Mouse (Mus musculus) liver, embryonic 13.5 days (tissue): Measurements from ENCODE around the gene Ddit4l. TPM values are rescaled to one million over a fixed set of nuclear protein-coding genes. Genes with fewer than 3 reads are reported as not detected.

Experiments used
- ATAC-seq: fragments of 200-750 bp; cut with Nextera tagmentation; 2 replicates; pipeline ENCODE4 v1.8.0; 2017; ENCODE audit warnings: low read depth, mild to moderate bottlenecking, moderate number of reproducible peaks, moderate library complexity
- DNase-seq: peaks from one replicate; pipeline ENCODE4 v3.0.0; 2022
- H3K27ac ChIP-seq: fragments of 300-500 bp; sonication (generic); 2 replicates; pipeline ENCODE4 v1.5.1; 2015; ENCODE audit warnings: moderate library complexity, mild to moderate bottlenecking, inconsistent platforms
- H3K27me3 ChIP-seq: fragments of 300-500 bp; sonication (generic); 2 replicates; pipeline ENCODE4 v1.6.1; 2015; ENCODE audit warnings: mild to moderate bottlenecking, inconsistent platforms
- H3K36me3 ChIP-seq: fragments of 300-500 bp; sonication (generic); 2 replicates; pipeline ENCODE4 v1.6.1; 2015; ENCODE audit warnings: mild to moderate bottlenecking, inconsistent platforms
- H3K4me1 ChIP-seq: fragments of 300-500 bp; sonication (generic); replicated peaks from 2 replicates; pipeline ENCODE4 v1.6.1; 2015; ENCODE audit warnings: inconsistent platforms
- H3K4me2 ChIP-seq: fragments of 300-500 bp; sonication (generic); 2 replicates; pipeline ENCODE4 v1.6.1; 2015; ENCODE audit warnings: inconsistent platforms, mild to moderate bottlenecking, moderate library complexity
- H3K4me3 ChIP-seq: fragments of 300-500 bp; sonication (generic); replicated peaks from 2 replicates; pipeline ENCODE4 v1.5.1; 2015; ENCODE audit warnings: mild to moderate bottlenecking, inconsistent platforms
- H3K9ac ChIP-seq: fragments of 300-500 bp; sonication (generic); 2 replicates; pipeline ENCODE4 v1.6.1; 2015; ENCODE audit warnings: mild to moderate bottlenecking, inconsistent platforms
- H3K9me3 ChIP-seq: fragments of 300-500 bp; sonication (generic); replicated peaks from 2 replicates; pipeline ENCODE4 v1.6.1; 2016; ENCODE audit warnings: inconsistent platforms
- WGBS: fragments of 180-500 bp; shearing (Covaris S2); methylation state at CpG from one replicate; pipeline ENCODE4 v1.1.7; 2015; ENCODE audit not compliant: insufficient replicate concordance; 5-methylcytosine and 5-hydroxymethylcytosine counted together
- polyA plus RNA-seq: library from polyadenylated mRNA; unstranded; fragments of >200 nt; fragmentation: Nextera tagmentation; extraction: Ambion mirVana; gene quantifications from 2 replicates; pipeline ENCODE4 v1.2.1, GENCODE M21; 2015

Gene Ddit4l
- polyA plus RNA-seq, 1 experiment from 2014 or later, result 0.58 TPM

DNA sequence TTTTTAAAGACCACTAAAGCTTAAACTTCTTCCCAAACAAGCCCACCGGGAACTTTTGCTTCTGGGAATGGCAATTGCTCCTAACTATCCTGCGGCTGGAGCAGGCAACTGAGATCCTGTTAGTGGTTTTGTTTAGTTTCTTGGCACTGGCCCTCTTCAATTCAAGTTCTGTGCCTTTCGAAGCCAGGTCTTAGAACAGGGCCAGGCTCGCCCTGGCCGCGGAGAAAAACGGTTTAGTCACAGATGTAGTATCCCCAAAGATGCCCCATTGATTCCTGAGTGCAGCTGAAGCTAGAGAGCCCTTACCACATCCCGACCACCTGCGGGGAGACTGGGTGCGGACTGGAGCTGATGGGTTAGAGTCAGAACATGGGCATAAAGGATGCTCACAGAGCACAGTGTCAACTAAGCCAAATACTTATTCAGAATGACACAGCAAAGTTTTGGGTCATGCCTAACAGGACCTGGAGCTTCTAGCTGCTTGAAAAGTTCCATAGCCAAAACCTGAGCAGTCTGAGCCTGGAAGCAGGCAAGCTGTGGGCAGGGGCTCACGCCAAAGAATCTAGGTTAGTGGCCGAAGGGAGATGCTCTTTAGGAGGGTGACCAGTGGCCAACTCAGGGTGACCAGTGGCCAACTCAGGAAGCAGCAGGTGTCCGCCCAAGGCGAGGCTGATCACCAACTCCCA, 1.6 kb downstream of the Ddit4l start:
- peak; percentile 51; the same call in 1 of the 2 replicates for ATAC-seq
- Histone ChIP-seq H3K9ac (0 out of 2 replicates have a peak overlapping the region, but pooled peaks have one; percentile 13), H3K27me3 (peaks cover 18% of the 10 kb centered on the region), H3K4me3 (peak overlapping the region; percentile 55), H3K4me1 (0 out of 2 replicates have a peak, but pooled peaks cover 5% of the 10 kb centered on the region), H3K27ac (no peak overlapping the region), H3K36me3 (no peaks in the 10 kb centered on the region), H3K9me3 (no peaks in the 10 kb centered on the region), H3K4me2 (peak overlapping the region; percentile 73)
- no peak for DNase-seq
- 25% methylated on average over 14 of the region's 14 CpGs for WGBS

DNA sequence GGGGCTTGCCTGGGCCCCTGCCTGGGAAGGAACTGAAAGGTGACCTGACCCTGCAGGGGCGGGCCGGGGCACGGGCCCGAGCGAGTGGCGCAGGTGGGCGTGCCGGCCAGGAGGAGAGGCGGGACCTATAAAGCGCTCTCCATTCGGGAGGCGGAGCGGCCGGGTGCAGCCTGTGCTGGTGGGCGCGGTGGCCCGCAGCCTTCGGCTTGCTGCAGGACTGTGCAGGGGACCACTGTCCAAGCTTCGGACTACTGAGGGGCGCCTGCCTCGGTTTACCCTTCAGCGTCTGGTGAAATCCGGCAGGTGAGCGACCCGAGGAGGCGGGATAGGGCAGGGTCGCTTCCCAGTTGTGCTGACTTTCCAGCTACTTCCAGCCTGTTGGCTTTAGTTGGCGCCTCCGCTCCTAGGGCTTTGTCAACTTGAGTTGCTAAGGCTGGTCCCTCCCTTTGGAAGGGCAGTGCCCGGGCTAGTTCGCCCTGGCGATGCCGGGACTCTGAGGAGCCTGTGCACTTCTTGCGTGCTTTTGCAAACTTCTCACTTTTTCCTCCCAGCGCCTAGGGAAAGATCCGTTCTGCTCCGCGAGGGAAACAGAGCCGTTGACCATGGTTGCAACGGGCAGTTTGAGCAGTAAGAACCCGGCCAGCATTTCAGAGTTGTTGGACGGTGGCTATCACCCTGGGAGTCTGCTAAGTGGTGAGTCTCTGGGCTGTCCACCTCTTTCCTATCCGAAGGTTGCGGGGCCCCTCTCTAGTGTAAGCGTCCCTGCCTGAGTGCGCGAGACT, 2.4 kb downstream of the Ddit4l start:
- WGBS, result 1% methylated on average over 47 of the region's 47 CpGs

DNA sequence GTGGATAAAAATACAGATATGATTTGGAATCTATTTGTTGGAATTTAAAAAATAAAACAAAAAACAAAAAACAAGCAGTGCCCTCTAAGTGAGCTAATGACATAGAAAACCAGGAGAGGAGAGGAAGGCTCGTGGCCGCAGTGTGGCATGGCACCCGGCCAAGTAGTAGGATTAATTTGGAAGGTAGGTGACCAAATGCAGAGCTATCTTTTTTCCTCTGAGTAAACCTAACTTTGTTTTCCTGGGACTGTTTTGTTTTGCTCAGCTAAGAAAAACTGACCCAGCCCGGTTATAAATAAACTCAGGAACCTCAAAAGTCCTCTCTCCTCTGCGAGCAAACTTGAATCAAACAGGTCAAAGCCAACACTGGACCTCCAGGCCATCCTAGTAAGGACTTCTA, 3.6 kb downstream of the Ddit4l start:
- DNase-seq (no peak), ATAC-seq (no peak)
- Histone ChIP-seq H3K9ac (no peak overlapping the region), H3K4me2 (no peak overlapping the region), H3K9me3 (no peaks in the 10 kb centered on the region), H3K4me1 (0 out of 2 replicates have a peak, but pooled peaks cover 5% of the 10 kb centered on the region), H3K36me3 (no peaks in the 10 kb centered on the region), H3K27me3 (peaks cover 18% of the 10 kb centered on the region), H3K27ac (no peak overlapping the region), H3K4me3 (no peak overlapping the region)
- WGBS, result 63% methylated on average over 5 of the region's 5 CpGs

More for the DNA sequence above, 2.4 kb downstream of the Ddit4l start:
- H3K4me1 ChIP-seq, result 0 out of 2 replicates have a peak, but pooled peaks cover 5% of the 10 kb centered on the region
- H3K9ac ChIP-seq, result peak overlapping the region; percentile 13; the same call in 1 of the 2 replicates
- peaks cover 18% of the 10 kb centered on the region for H3K27me3 ChIP-seq
- no peak overlapping the region for H3K27ac ChIP-seq
- ATAC-seq (peak; percentile 82), DNase-seq (no peak)
- no peaks in the 10 kb centered on the region for H3K36me3 ChIP-seq
- H3K4me3 ChIP-seq, result peak overlapping the region; percentile 55
- no peaks in the 10 kb centered on the region for H3K9me3 ChIP-seq
- H3K4me2 ChIP-seq, result peak overlapping the region; percentile 73

- no peak overlapping the region for H3K4me2 ChIP-seq
- H3K27me3 ChIP-seq, result no peaks in the 10 kb centered on the region
- no peak for DNase-seq
- no peak overlapping the region for H3K4me3 ChIP-seq
- H3K36me3 ChIP-seq, result no peaks in the 10 kb centered on the region
- no peaks in the 10 kb centered on the region for H3K4me1 ChIP-seq
- 64% methylated on average over 10 of the region's 10 CpGs for WGBS
- no peak overlapping the region for H3K27ac ChIP-seq
- H3K9me3 ChIP-seq, result no peaks in the 10 kb centered on the region
- ATAC-seq, result no peak
- no peak overlapping the region for H3K9ac ChIP-seq
These were observed 12.3 kb downstream of the Ddit4l start for GRCm38 (mm10) chr3:137633726-137634125.

DNA sequence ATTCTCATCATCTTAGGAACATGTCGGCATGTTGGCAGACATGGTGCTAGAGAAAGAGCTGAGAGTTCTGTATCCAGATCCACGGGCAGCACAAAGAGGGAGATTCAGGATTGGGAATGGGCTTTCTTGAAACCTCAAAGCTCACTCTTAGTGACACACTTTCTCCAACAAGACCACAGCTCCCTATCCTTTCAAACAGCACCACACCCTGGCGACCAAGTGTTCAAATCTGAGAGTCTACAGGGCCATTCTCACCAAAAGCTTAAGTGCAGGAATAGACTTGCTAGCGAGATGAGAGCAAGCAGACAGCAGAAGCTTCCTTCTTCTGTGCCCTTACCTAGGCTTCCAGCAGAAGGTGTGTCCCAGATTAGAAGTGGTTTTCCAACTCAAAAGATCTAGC, 15.2 kb downstream of the Ddit4l start:
- ATAC-seq, result no peak
- no peak overlapping the region for H3K27ac ChIP-seq
- no peaks in the 10 kb centered on the region for H3K9me3 ChIP-seq

DNA sequence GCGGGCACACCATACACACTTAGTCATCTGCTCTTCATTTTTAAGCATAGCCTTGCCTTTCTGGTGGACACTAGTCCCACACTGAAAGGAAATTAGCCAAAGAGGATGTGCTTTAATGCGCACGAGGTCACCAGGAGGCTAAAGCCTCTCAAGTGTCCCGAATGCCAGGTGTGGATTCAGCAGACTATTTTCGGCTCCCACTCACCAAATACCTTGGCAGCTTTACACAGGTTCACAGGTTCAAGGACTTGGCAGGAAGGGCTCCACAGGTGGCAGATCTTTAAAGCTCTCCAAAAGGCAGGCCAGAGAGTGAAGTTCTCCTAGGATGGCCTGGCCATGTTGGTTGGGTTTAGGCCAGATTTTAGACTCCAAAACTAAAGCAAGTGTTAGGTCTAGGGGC, 19.8 kb downstream of the Ddit4l start:
- WGBS, result 70% methylated on average over 5 of the region's 5 CpGs
- DNase-seq (no peak), ATAC-seq (no peak)
- no peak overlapping the region for H3K4me2 ChIP-seq
- no peaks in the 10 kb centered on the region for H3K9me3 ChIP-seq
- H3K4me3 ChIP-seq, result no peak overlapping the region
- H3K36me3 ChIP-seq, result no peaks in the 10 kb centered on the region
- no peak overlapping the region for H3K27ac ChIP-seq
- H3K9ac ChIP-seq, result no peak overlapping the region
- H3K27me3 ChIP-seq, result no peaks in the 10 kb centered on the region
- no peaks in the 10 kb centered on the region for H3K4me1 ChIP-seq

More for the DNA sequence above, 15.2 kb downstream of the Ddit4l start:
- 62% methylated on average over 4 of the region's 4 CpGs for WGBS
- H3K4me1 ChIP-seq, result no peaks in the 10 kb centered on the region
- H3K4me3 ChIP-seq, result no peak overlapping the region
- H3K9ac ChIP-seq, result no peak overlapping the region
- DNase-seq, result no peak
- H3K4me2 ChIP-seq, result no peak overlapping the region
- no peaks in the 10 kb centered on the region for H3K27me3 ChIP-seq
- no peaks in the 10 kb centered on the region for H3K36me3 ChIP-seq

DNA sequence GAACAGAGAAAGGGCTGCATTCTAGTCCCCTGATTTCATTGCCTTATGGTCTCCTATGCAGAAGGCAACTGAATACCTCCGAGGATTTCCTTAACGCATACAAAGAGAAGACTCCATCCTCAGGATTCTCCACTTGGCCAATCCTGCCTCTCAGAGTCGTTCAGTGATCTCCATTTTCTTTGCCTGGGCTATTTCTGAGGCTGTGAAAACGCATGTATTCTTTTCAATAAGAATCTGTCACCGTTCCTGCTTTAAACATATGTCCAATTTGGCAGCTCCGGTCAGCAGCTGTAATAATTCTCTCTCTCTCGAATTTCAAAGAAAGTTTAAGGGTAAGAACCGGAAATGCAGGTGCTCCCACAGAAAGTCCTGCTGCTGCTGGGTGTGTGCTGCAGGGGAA, 20.7 kb downstream of the Ddit4l start:
- H3K4me1 ChIP-seq, result no peaks in the 10 kb centered on the region
- ATAC-seq (no peak), DNase-seq (no peak)
- no peak overlapping the region for H3K4me2 ChIP-seq
- 57% methylated on average over 8 of the region's 8 CpGs for WGBS
- H3K36me3 ChIP-seq, result no peaks in the 10 kb centered on the region
- no peak overlapping the region for H3K27ac ChIP-seq
- no peaks in the 10 kb centered on the region for H3K27me3 ChIP-seq
- H3K4me3 ChIP-seq, result no peak overlapping the region
- no peak overlapping the region for H3K9ac ChIP-seq
- no peaks in the 10 kb centered on the region for H3K9me3 ChIP-seq

DNA sequence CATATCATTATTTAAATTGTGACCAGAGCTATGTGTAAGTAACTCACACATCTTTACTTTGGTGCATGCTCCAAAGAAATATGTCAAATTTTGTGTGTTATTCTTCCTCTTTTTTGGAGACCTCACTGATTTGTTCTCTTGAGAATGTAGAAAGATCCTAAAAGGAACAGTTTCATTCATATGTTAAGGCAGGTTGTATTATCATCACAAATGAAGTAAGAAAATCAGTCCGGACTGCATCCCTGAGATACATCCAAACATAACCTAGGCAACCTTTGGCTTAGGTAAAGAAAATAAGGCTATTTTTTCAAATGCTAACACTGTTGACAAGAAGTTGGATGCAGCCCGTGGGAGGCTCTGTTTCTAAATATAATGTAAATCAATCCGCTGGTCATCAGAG, 21.2 kb downstream of the Ddit4l start:
- no peaks in the 10 kb centered on the region for H3K4me1 ChIP-seq
- H3K27ac ChIP-seq, result no peak overlapping the region
- WGBS, result 62% methylated on average over 3 of the region's 3 CpGs
- no peak overlapping the region for H3K9ac ChIP-seq
- no peak for ATAC-seq
- H3K4me2 ChIP-seq, result no peak overlapping the region
- no peaks in the 10 kb centered on the region for H3K36me3 ChIP-seq
- H3K27me3 ChIP-seq, result no peaks in the 10 kb centered on the region
- H3K9me3 ChIP-seq, result no peaks in the 10 kb centered on the region
- no peak overlapping the region for H3K4me3 ChIP-seq
- no peak for DNase-seq

DNA sequence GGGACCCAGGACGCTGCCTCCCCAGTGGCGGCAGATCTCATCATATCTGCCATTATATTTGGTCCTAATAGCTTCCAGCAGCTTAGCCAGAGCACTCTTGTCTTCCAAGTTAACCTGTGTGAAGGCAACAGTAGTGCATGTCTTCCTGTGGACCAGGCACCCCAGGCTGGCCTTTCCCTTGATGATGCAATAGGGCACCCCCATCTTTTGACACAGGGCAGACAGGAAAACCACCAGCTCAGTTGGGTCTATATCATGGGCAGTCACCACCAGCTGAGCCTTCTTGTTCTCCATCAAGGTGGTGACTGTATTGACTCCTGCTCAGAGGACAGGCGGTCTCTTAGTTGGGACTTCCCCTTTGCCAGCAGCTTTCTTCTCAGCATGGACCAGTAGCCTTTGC, 22.7 kb downstream of the Ddit4l start:
- no peak overlapping the region for H3K4me2 ChIP-seq
- H3K9ac ChIP-seq, result no peak overlapping the region
- H3K27ac ChIP-seq, result no peak overlapping the region
- H3K4me1 ChIP-seq, result no peaks in the 10 kb centered on the region
- DNase-seq (no peak), ATAC-seq (no peak)
- no peaks in the 10 kb centered on the region for H3K9me3 ChIP-seq
- H3K27me3 ChIP-seq, result no peaks in the 10 kb centered on the region
- H3K4me3 ChIP-seq, result no peak overlapping the region
- 68% methylated on average over 3 of the region's 3 CpGs for WGBS
- no peaks in the 10 kb centered on the region for H3K36me3 ChIP-seq

GRCm38 (mm10) chr3:137644947-137645346, 23.5 kb downstream of the Ddit4l start:
- H3K9me3 ChIP-seq, result no peaks in the 10 kb centered on the region
- DNase-seq (no peak), ATAC-seq (no peak)
- WGBS, result 79% methylated on average over 6 of the region's 6 CpGs
- no peak overlapping the region for H3K4me2 ChIP-seq
- no peaks in the 10 kb centered on the region for H3K36me3 ChIP-seq
- no peak overlapping the region for H3K4me3 ChIP-seq
- H3K4me1 ChIP-seq, result no peaks in the 10 kb centered on the region
- no peaks in the 10 kb centered on the region for H3K27me3 ChIP-seq
- no peak overlapping the region for H3K27ac ChIP-seq
- no peak overlapping the region for H3K9ac ChIP-seq

DNA sequence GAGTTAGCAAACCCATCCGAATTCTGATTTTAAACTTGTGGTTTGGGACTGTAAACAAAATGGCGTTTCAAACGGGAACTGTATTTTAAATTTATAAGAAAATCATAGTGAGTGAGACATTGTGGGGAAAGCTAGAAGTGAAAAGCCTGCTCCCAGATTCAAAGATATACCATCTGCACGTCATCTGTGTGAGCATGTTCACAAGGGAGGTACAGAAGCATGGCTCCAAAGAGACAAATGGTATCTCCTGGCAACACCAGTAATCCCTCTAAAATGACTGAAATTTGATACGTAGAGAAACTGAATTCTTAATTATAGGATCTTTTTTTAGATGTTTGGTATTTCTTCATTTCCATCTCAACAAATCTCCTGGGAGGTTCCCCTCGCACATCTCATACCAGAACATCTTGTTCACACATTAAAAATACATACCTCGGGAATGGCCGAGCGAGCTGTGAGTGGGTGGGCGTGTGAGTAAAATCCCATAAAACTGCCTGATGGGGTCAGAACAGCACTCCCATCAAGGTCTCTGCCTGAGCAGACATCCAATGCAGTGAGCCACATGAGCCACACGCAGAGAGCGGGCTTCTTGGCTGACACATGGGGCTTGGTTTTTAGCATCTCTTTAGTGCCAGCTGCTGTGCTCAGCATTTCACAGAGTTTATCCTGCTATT, 26.2 kb downstream of the Ddit4l start:
- no peaks in the 10 kb centered on the region for H3K9me3 ChIP-seq
- H3K4me3 ChIP-seq, result no peak overlapping the region
- no peaks in the 10 kb centered on the region for H3K27me3 ChIP-seq
- H3K27ac ChIP-seq, result no peak overlapping the region
- no peak overlapping the region for H3K4me2 ChIP-seq
- H3K9ac ChIP-seq, result no peak overlapping the region
- WGBS, result 74% methylated on average over 12 of the region's 12 CpGs
- no peaks in the 10 kb centered on the region for H3K4me1 ChIP-seq
- ATAC-seq (no peak), DNase-seq (no peak)
- H3K36me3 ChIP-seq, result no peaks in the 10 kb centered on the region
